Mouse (Mus musculus): ENCODE data around the gene Cd160.

Cd160 gene

DNA sequence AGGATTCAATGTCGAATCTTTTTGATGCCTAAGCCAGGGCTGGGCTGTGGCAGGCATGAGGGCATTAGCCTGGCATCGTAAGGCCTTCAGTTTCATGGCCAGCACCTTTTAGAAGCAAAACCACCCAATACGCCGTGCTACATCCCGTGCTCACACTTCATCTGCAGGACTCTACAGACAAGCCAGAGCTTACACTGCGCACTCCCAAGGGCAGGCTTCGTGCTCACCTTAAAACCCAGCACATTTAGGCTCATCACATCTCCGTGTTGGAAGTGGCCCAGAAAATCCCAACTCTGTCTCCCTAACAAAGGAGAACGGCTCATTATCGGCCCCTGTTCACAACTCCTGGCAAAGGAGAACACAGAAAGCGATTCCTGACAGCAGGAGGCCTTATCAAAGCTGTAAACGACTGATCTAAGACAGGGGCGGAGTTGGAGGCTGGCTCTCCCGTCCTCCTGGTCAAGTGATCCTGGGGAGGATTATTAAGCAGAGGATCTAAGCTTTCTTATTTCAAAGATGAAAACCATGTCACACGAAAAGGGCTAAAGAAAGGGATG lies 765 bp downstream of the Cd160 start:
- no peak for DNase-seq

DNA sequence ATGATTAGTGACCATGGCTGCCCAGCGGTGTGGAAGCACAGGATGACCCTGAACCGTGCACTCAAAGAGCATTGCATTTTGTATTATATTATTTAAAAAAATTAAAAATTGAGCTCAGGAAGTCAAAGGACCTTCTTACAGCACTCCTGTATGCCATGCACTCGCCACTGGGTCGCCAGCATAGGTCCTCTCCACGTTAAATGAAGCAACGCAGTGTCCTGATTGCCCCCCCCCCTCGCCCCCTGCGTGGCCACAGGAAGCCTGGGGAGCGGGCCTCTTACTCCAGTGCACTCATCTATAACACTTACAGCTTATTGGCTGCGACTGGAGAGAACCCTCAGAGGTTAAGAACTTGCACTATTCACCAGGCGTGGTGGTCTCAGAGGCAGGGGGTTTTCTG lies 3.9 kb downstream of the Cd160 start:
- no peak for DNase-seq

DNA sequence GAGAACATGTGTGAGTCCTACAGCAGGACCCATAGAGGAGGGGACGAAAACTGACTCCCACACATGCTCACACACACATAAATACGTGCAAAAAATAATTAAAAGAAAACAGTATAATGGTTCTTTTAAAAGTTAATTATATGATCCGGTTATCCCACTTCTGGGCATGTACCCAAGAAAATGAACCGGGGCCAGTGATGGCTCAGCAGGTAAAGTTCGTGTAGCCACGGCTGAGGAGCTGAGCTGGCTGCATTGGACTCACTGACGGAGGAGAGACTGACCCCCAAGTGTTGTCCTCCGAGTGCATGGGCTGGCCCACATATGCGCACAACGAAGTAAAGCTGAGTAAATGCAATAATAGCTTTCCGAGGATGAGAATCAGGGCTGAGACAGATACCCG lies 4.5 kb downstream of the Cd160 start:
- no peak for DNase-seq

DNA sequence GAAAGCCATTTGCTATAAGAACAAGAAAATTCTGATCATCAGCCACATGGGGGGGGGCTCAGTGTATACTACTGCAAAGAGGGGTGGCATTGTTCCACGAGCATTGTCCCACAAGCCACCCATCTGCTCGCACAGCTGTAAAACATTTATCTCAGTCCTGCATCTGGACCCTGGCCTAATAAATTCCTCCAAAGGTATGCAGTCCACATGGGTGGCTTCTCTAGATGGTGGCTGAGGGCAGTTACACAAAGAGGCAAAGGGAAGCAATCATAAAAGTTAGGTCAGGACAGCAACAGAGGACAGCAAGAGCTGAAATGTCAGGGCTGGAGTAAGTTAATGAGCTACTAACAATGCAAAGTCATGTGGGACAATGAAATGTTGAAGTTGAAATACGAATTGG lies 5.5 kb downstream of the Cd160 start:
- DNase-seq, result no peak

DNA sequence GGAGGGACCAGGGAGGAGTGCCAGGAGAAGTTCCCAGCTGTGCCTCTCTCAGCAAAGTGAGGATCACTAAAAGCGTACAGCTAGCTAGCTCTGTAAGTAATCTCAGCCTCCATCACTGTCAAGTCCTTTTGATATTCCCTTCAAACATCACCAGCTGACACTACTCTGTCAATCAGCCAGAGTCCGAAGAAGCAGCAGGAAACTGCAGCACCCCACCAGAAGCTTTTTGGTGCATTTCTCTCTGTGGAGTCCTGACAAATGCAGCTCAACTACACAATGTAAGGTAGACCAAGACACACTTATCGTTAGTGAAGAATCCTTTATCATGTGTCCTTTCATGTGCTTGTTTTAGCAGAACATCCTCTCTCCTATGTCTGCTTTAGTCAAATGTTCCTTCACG lies 7.6 kb downstream of the Cd160 start:
- DNase-seq, result no peak

DNA sequence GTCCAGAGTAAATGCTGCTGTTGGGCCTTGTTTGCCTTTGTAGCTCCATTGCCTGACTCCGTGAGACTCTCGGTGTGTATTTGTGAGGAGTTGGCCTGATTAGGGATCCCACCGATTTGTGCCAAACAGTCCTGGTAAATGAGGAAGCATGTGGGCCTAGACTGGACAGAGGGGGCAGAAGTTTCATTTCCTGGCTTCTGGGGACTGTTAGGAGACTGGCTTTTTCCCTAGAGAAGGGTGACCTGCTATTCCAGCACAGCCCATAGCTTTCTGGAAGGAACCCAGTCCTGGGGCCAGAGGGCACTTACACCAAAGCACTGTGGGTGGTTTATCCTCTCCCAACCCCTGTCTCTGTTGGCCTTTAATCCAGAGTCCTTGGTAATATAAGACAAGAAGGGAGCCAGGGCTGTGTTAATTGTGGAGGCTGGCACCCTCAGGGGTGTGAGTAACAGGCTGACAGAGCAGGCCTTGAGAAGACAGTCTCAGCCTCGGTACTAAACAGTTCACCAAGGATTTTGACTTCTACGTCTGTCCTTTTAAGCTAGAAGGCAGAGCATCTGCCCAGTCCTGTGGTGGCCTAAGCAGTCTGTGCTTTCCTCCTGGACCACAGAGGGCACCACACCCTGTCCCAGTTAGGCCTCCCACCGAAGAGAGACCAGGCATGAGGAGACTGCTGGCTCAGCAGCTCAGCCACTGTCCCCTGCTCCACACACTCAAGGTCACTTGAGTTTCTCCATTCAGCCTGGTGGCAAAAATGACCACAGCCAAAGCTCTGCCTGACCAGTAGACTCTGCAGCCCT lies 8.8 kb downstream of the Cd160 start:
- no peak for DNase-seq

DNA sequence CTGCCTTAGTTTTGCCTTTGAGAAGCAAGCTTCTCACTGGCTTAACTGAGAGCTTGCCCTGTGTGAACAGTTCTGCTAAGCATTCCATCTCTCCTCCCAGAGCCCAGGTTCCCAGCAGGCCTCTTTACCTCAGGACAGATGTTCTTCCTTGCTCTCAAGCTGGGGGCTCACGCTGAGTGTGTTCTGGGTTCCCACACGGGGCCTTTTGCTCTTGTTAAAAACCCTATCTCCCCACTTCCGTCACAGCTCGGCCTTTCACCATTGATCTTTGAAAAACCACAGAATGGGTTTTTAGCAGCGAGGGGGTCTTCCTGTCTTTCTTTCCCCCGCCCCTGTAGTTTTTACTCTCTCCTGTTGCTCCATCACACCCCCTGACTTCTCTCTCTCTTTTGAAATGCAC lies 14.8 kb downstream of the Cd160 start:
- peak; percentile 79 for DNase-seq

DNA sequence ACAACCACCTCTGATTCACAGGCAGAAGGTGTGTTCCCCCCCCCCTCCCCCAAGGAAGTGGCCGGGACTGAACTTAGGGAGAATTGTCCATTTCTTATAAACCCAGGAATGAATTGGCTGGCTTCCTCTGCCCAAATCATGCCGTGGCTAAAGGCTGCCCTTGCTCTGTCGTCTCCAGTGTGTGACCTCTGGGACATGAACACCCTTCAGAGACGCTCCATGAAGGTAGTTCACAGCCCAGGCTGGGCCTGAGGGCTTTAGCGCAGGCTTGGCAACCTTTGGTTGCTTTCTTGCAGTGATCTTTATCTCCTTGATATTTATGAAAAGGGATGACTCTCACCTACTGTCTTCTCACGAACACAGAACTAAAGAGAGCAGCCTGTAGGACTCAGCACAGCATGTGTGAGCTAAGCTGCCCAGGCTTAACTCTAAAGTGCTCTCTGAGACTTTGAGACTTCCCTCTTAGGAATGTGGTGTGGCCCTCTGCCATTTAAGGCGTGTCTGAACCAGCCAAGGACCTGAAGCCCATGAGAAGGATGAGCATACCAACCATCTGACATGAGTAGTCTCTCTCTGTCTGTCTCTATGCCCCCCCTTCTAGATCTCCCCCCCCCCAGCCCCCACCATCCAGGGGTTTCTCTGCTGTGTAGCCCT lies 15.4 kb downstream of the Cd160 start:
- peak; percentile 18 for DNase-seq

DNA sequence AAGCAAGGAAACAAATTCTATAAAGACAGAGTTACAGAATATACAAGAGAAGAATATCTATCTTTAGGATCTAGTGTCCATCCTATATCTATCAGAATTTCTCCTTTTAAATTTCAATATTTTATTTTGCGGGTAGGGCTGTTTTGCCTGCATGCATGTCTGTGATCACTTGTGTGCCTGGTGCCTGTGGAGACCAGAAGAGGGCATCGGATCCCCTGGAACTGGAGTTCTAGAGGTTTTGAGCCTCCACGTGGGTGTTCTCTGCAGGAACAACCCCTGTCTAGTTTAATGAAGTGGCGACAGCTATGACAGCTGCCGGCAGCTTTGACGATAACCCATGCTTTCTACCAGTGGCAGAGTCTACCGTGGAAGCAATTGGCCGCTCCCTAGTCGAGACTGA lies 16.0 kb downstream of the Cd160 start:
- peak; percentile 64 for DNase-seq

DNA sequence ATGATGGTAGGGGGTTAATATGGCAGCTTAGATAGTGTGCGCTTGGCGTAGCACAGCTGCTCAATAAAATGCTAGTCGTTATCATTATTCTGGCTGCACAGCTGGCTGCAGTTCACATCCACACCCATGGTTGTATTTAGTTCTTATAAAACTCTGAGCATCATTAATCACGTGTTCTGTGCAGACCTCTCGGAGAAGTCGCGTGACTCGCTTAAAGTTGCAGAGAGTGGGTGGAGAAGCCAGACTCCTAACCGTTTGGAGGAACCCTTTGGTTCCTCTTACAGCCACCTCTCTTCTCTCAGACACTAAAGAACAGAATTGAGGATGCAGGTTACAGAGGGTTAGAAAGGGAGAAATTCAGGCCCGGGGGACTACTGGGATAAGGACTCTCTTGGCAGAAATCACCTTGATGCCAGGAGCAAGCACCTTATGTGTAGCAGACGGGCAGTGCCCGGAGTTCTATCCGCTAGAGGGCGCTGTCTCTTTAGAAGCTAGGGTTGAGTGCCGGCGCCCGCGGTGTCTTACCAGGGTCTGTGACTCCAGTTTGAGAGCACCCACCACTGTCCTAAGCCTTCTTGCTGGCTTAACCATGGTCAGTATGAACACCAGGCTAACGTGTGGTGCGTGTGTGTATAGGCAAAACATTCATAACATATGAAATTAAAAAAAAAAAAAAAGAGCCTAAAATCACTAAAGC lies 16.6 kb downstream of the Cd160 start:
- peak; percentile 93 for DNase-seq

DNA sequence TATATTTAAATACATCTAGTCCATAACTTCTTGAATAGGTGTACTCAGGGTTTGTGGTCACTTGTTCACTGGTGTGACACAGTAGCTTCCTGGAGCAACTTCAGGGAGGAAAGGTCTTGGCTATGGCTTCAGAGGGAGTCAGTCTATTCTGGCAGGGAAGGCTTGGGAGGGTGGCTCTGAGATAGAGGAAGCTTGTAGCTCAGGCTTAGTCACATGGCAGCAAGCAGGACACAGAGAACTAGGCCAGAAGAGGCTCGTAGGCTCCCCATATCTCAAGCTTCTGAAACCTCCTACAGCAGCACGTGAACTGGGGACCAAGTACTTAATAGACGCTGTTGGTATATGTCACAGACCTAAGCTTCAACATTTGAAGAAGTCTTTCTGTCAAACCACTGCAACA lies 17.9 kb downstream of the Cd160 start:
- DNase-seq, result no peak

DNA sequence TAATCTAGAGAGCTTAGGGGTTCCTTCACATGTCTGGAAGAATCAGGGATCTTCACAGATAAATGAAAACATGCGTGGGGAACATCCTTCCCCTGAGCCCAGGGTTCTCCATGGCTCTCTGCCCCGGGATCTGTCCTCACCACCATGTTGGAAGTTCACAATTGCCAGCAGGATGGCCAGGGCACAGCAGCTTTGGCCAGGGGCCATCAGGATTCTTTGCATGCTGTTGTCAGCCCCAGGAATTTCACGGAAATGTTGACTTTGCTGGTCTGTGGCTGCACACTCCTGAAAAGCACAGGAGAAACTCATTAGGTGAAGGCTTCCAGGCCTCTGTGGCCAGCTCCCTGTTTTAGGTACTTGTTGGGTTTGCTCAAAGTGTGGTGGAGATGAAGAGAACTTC lies 20.5 kb downstream of the Cd160 start:
- no peak for DNase-seq

DNA sequence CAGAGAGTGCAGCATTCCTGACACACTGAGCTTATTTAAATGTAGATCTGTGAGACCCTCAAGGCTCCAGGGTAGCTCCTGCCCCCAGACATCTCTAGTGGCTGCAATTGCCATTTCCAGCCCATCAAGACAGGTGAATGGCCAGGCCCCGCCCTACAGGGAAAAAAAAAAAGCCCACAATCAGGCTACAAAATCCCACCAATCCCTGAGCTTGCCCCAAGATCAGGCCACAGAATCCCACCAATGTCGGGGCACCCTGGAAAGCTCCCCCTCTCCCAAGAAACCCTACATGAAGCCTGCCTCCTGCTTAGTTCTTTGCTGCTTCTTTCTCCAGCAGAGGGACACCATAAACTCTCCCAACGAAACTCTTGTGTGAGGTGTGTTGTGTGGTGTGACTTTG lies 21.0 kb downstream of the Cd160 start:
- no peak for DNase-seq

DNA sequence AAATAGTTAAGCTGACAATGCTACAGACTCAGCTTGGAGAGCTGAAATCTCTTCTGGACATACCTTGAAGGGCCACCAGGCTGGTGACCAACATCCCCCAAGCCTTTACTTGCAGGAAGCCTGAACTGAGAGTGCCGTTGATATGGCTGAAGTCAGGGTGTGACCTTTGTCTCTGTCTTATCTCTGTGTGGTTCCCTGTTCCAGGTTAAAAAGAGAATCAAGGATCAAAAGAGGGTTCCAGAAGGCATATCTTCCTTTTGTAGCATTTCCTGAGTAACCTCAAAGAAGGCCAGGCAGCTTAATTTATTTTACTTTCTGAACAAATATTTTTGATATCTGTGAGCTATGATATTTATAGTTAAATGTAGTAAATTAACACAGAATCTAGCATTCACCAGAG lies 26.9 kb downstream of the Cd160 start:
- no peak for DNase-seq

DNA sequence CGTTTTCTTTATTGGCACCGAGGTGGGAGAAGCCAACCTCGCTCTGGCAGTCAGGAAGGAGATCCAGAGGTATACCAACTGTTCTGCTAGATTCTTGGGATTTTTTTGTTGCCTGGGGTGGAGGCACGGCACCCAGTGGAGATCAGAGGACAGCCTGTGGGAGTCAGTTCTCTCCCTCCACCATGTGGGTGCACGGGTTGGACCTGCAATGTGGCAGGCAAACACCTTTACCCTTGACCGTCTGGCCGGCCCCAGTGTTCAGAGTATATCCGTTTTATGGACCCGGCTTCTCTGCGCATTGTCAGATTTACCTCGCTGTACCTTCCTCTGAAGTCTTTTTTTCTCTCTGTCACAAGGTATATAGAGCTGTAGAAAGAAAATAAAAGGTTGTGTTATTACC lies 28.9 kb downstream of the Cd160 start:
- DNase-seq, result no peak

DNA sequence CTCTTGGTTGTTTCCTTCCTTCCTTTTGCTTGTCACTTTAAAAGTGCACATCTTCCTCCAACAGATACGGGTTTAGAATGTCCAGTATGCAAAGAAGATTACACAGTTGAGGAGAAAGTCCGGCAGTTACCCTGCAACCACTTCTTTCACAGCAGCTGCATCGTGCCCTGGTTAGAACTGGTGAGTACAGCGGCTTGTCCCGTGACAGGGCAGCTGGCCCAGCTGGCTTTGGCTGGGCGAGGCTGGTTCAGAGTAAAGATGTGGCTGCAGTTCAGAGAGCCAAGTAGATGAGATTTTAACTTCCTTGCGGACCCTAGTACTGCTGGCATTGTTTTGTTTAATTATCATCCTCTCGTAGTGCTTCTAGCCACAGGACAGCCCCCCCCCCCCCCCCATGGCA lies 40.6 kb downstream of the Cd160 start:
- DNase-seq, result no peak

DNA sequence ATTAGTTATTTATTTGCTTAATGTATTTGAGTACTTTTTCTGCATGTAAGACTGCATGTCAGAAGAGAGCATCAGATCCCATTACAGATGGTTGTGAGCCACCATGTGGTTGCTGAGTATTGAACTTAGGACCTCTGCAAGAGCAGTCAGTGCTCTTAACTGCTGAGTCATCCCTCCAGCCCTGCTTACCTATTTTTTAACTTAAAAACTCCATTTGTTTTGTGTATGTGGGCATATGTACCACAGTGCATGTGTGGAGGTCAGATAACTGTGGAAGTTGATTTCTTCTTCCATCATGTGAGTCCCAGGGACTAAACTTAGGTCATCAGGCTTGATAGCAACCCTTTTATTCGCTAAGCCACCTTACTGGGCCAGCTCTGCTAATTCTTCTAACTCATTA lies 41.4 kb downstream of the Cd160 start:
- DNase-seq, result no peak

DNA sequence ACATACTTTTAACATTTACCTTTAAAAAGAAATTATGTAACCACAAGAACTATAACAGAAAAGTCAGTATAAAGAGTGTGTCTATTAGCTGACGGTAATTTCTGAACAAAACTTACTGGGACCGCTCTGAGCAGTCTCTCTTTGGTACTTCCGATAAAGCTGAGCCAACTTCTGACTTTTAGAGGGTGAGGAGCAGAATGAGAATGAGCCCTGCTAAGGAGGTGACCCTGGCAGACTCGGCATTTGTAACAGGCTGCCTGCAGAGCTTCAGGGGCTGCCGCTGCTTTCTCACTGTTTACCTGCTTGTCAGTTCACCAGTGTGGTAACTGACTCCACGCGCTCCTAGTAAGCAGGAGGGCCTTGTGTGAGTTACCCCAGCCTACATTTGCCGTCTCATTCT lies 46.9 kb downstream of the Cd160 start:
- DNase-seq, result no peak

DNA sequence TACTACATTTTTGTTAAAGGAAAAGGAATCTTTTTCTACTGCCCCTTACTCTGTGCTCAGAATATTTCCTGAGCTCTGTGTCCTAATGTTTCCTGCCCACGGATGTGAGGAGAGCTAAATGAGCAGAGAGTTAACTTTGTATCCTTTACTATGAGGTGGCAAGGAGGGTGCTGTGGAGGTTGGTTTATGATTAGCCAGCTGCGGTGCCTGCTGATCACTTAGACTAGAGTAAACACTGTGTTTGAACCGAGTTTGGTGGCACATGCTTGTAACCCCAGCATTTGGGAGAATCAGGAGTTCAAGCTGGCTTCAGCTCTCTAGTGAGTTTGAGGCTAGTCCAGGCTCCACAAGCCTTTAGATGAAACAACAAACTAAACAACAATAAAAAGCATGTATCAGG lies 52.0 kb downstream of the Cd160 start:
- no peak for DNase-seq

DNA sequence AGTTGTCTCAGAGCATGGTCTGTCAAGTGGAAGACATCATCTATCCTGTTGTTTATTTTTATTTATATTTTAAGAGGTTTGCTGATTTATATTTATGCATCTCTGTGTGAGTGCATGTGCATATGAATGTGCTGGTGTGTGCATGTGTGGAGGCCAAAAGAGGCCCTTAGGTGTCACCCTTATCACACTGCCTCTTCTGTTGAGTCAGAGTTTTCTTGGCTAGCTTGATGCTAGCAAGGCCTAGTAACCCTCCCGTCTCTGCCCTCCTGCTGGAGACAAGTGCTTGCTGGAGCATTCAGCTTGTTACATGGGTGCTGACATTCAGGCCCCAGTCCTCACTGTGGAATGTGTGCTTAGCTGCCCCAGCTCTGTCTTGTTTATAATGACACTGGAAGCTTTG lies 56.2 kb downstream of the Cd160 start:
- no peak for DNase-seq

DNA sequence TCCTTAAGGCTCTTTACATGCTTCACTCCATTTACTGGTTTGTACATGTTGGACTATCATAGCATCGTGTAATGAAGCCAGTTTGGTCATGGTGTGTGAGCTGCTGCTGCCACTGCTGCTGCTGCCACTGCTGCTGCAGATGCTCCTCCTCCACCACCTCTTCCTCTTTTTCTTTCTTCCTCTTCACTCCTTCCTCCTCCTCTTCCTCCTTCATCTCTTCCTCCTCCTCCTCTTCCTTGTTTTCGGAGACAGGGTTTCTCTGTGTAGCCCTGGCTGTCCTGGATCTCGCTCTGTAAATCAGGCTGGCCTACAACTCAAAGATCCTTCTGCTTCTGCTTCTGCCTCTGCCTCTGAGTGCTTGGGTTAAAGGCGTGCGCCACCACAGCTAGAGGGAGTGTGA lies 59.2 kb downstream of the Cd160 start:
- DNase-seq, result no peak

DNA sequence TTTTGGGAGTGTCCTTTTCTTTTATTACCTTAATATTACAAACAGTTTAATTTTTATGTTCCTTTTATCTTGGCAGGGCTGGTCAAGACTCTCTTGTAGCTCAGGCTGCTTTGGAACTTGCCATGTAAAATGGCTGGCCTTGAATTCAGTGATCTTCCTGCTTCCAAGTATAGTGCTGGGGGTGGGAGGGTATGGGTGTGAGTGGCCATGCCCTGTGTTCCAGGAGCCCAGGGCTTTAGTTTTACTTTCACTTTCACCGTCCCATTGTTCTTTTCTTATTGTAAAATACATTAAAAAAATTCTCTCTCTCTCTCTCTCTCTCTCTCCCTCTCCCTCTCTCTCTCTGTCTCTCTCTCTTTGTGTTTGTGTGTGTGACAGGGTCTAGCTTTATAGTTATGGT lies 64.6 kb downstream of the Cd160 start:
- no peak for DNase-seq

DNA sequence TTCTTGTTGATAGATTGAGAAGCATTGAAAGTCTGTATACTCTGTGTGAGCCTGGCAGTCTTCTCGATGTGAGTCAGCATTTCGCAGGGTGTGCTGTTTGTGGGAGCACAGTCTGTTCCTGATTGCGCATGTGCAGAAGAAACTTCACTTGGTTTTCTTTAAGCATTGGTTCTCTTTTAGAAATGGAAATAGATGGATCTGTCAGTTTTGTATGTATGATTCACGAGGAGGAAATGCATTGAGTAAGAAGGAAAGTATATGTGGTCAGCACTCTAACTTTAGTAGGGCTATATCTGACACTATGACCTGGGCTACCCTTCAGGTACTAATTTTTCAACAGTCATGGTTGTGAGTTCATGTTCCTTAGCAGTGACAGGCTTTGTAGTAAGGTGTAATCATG lies 69.5 kb downstream of the Cd160 start:
- no peak for DNase-seq

DNA sequence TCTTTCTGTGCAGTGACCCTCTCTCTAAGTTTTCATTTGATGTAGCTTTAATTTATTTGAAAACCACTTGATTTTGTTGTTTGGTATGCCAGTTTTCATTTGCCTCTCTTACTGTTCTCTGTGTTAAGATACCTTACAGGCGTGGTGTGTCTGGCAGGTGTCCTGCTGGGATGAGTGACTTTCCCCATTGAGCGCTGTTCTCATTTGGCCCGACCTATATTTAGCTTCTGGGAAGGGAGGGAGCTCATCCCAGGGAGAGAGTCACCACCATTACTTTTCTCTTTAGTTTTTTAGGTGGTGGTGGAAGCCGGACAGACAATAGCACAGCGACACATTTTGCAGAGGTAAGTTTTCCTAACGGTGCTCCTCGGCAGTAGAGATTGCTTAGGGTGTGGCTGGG lies 71.5 kb downstream of the Cd160 start:
- DNase-seq, result no peak

Data from thymus, postnatal 14 days (tissue).